Mouse (Mus musculus) CH12.LX (cell line): Measurements from ENCODE around the gene Camkk2. TPM values are rescaled to one million over a fixed set of nuclear protein-coding genes. Genes with fewer than 3 reads are reported as not detected.

ENCODE experiments used
- DNase-seq: peaks from one replicate; pipeline ENCODE4 v3.0.0-alpha.2; 2013; ENCODE audit errors: extremely low read depth
- H3K27ac ChIP-seq: 2 replicates; pipeline ENCODE4 v1.5.1; 2012; ENCODE audit warnings: low read depth, mild to moderate bottlenecking, control low read depth, moderate library complexity; ENCODE audit not compliant: insufficient read depth
- H3K27me3 ChIP-seq: replicated peaks from 2 replicates; pipeline ENCODE3; 2012; ENCODE audit warnings: inconsistent platforms
- H3K36me3 ChIP-seq, 2 experiments: replicated peaks in 1 of 2; 2 replicates each; pipeline versions ENCODE3 to v1.6.1; 2012; ENCODE audit warnings: inconsistent platforms in 1 of 2, low read length in 1 of 2, mild to moderate bottlenecking in 1 of 2, mixed read lengths in 1 of 2, moderate library complexity in 1 of 2; ENCODE audit not compliant: control insufficient read depth in 1 of 2, insufficient read depth in 1 of 2
- H3K4me1 ChIP-seq, 2 experiments: 2 replicates each; pipeline ENCODE4 v1.6.1; 2012; ENCODE audit warnings: inconsistent platforms in 1 of 2, moderate library complexity in 1 of 2; ENCODE audit not compliant: insufficient read depth in 2 of 2, control insufficient read depth in 1 of 2
- H3K4me2 ChIP-seq: 2 replicates; pipeline ENCODE4 v1.6.1; 2012; ENCODE audit warnings: low read depth, mild to moderate bottlenecking, control low read depth; ENCODE audit not compliant: poor library complexity, insufficient read depth, severe bottlenecking
- H3K4me3 ChIP-seq, 3 experiments: fragments of 150-350 bp in 1 of 3; sonication (generic) in 1 of 3; replicated peaks in 1 of 3; 2 replicates each; pipeline versions ENCODE3 to v1.5.1; 2011 to 2012; ENCODE audit warnings: low read depth in 2 of 3, low read length in 2 of 3, mild to moderate bottlenecking in 2 of 3, moderate library complexity in 2 of 3, control low read depth in 1 of 3, improper control_type of control experiment in 1 of 3, inconsistent platforms in 1 of 3, mixed read lengths in 1 of 3; ENCODE audit not compliant: poor library complexity in 1 of 3
- H3K79me2 ChIP-seq: replicated peaks from 2 replicates; pipeline ENCODE4 v1.6.1; 2012; ENCODE audit warnings: mild to moderate bottlenecking, moderate library complexity; ENCODE audit not compliant: control insufficient read depth, poor library complexity, insufficient read depth, severe bottlenecking; ENCODE audit errors: extremely low read depth
- H3K9ac ChIP-seq: 2 replicates; pipeline ENCODE4 v1.6.1; 2012; ENCODE audit warnings: low read depth, mild to moderate bottlenecking, control low read depth, moderate library complexity; ENCODE audit not compliant: insufficient read depth
- H3K9me3 ChIP-seq: replicated peaks from 2 replicates; pipeline ENCODE3; 2012; ENCODE audit warnings: low read length, inconsistent platforms, mixed read lengths
- CHD1 ChIP-seq: IDR thresholded peaks from 2 replicates; pipeline ENCODE4 v1.6.1; 2012; ENCODE audit warnings: low read depth, low read length, improper control_type of control experiment, inconsistent platforms
- CHD2 ChIP-seq: IDR thresholded peaks from 2 replicates; pipeline ENCODE4 v1.6.1; 2011; ENCODE audit warnings: low read length, improper control_type of control experiment
- CTCF ChIP-seq, 2 experiments: IDR thresholded peaks in 1 of 2; conservative IDR thresholded peaks in 1 of 2; 2 replicates each; pipeline ENCODE4 v1.5.1; 2011 to 2012; ENCODE audit warnings: low read depth in 2 of 2, low read length in 2 of 2, improper control_type of control experiment in 1 of 2, inconsistent platforms in 1 of 2, mild to moderate bottlenecking in 1 of 2, moderate library complexity in 1 of 2
- E2F4 ChIP-seq: IDR thresholded peaks from 2 replicates; pipeline ENCODE4 v1.6.1; 2011; ENCODE audit warnings: low read depth, low read length, improper control_type of control experiment; ENCODE audit not compliant: insufficient replicate concordance
- EP300 ChIP-seq: IDR thresholded peaks from 2 replicates; pipeline ENCODE4 v1.6.1; 2011; ENCODE audit warnings: low read length, improper control_type of control experiment
- ETS1 ChIP-seq: conservative IDR thresholded peaks from 2 replicates; pipeline ENCODE4 v1.6.1; 2012; ENCODE audit warnings: low read depth, mild to moderate bottlenecking, inconsistent platforms, low read length, improper control_type of control experiment, moderate library complexity
- IRF4 ChIP-seq: IDR thresholded peaks from 2 replicates; pipeline ENCODE4 v1.6.1; 2014; ENCODE audit warnings: low read depth, mild to moderate bottlenecking, inconsistent platforms, low read length, improper control_type of control experiment
- JUN ChIP-seq: IDR thresholded peaks from 2 replicates; pipeline ENCODE4 v1.6.1; 2011; ENCODE audit warnings: low read depth, mild to moderate bottlenecking, low read length, improper control_type of control experiment, moderate library complexity; ENCODE audit not compliant: insufficient read depth
- KAT2A ChIP-seq: IDR thresholded peaks from 2 replicates; pipeline ENCODE4 v1.6.1; 2012; ENCODE audit warnings: low read length, improper control_type of control experiment, inconsistent platforms; ENCODE audit not compliant: insufficient replicate concordance
- MAX ChIP-seq: IDR thresholded peaks from 2 replicates; pipeline ENCODE4 v1.6.1; 2011; ENCODE audit warnings: low read length, improper control_type of control experiment
- MXI1 ChIP-seq: IDR thresholded peaks from 2 replicates; pipeline ENCODE4 v1.6.1; 2011; ENCODE audit warnings: mild to moderate bottlenecking, low read depth, low read length, improper control_type of control experiment
- PAX5 ChIP-seq: IDR thresholded peaks from 2 replicates; pipeline ENCODE4 v1.6.1; 2012; ENCODE audit warnings: low read length, inconsistent platforms, mixed read lengths
- RAD21 ChIP-seq: IDR thresholded peaks from 2 replicates; pipeline ENCODE4 v1.6.1; 2011; ENCODE audit warnings: low read depth, mild to moderate bottlenecking, low read length, improper control_type of control experiment, moderate library complexity
- RCOR1 ChIP-seq: conservative IDR thresholded peaks from 2 replicates; pipeline ENCODE4 v1.6.1; 2012; ENCODE audit warnings: low read depth, mild to moderate bottlenecking, inconsistent platforms, low read length, improper control_type of control experiment
- SIN3A ChIP-seq: IDR thresholded peaks from 2 replicates; pipeline ENCODE4 v1.6.1; 2012; ENCODE audit warnings: low read length, improper control_type of control experiment, inconsistent platforms
- UBTF ChIP-seq: IDR thresholded peaks from 2 replicates; pipeline ENCODE4 v1.6.1; 2012; ENCODE audit warnings: low read depth, mild to moderate bottlenecking, inconsistent platforms, low read length, improper control_type of control experiment, moderate library complexity
- USF1 ChIP-seq: IDR thresholded peaks from 2 replicates; pipeline ENCODE4 v1.6.1; 2014; ENCODE audit warnings: low read depth, mild to moderate bottlenecking, inconsistent platforms, low read length, improper control_type of control experiment
- USF2 ChIP-seq: conservative IDR thresholded peaks from 2 replicates; pipeline ENCODE4 v1.6.1; 2011; ENCODE audit warnings: low read depth, low read length, improper control_type of control experiment
- ZC3H11A ChIP-seq: IDR thresholded peaks from 2 replicates; pipeline ENCODE4 v1.6.1; 2012; ENCODE audit warnings: low read depth, mild to moderate bottlenecking, inconsistent platforms, low read length, improper control_type of control experiment
- ZMIZ1 ChIP-seq: IDR thresholded peaks from 2 replicates; pipeline ENCODE4 v1.6.1; 2012; ENCODE audit warnings: low read depth, mild to moderate bottlenecking, inconsistent platforms, low read length, improper control_type of control experiment
- dilution Hi-C: fragments of 300-500 bp; cut with MboI; formaldehyde crosslinking; loops from 2 replicates; pipeline ENCODE4 v1.14.3; 2020; ENCODE audit warnings: low sequenced_read_pairs; ENCODE audit not compliant: extremely low pct_unique_long_range_greater_than_20kb, extremely low pct_ligation_motif_present
- in situ Hi-C: fragments of 300-500 bp; cut with MboI; formaldehyde crosslinking; loops from 3 replicates; pipeline ENCODE4 v1.14.3; 2019; ENCODE audit warnings: low sequenced_read_pairs, low pct_ligation_motif_present, low pct_unique_long_range_greater_than_20kb, mixed read lengths
- polyA plus RNA-seq: library from polyadenylated mRNA; unstranded; fragments of >175 nt; gene quantifications from 2 replicates; pipeline ENCODE4 v1.2.1, GENCODE M21; 2012; ENCODE audit warnings: low read depth; ENCODE audit not compliant: insufficient read length
- total RNA-seq, 2 experiments: library from RNA; depleted of rRNA; stranded (reverse); fragments of 300-350 nt in 1 of 2; fragments of >200 nt in 1 of 2; gene quantifications; 2 replicates each; pipeline ENCODE4 v1.2.3; 2012 to 2014

Gene Camkk2
- total and polyA plus RNA-seq, 3 experiments: 8.6 to 12.7 (median 12.3) TPM

GRCm38 (mm10) chr5:122755620-122756019 lies 23.6 kb downstream of the Camkk2 start:
- dilution Hi-C loops (no loop called here), in situ Hi-C loops (no loop called here)
- Histone ChIP-seq H3K79me2 (no peaks in the 10 kb centered on the region), H3K4me2 (no peak overlapping the region), H3K9ac (no peak overlapping the region), H3K4me3 (no peak overlapping the region), H3K4me1 (peaks cover 0 to 2% of the 10 kb centered on the region in 2 experiments; a peak in 2 of 4 replicates), H3K9me3 (no peaks in the 10 kb centered on the region), H3K27ac (no peak overlapping the region), H3K36me3 (peaks cover 11 to 70% of the 10 kb centered on the region in 2 experiments), H3K27me3 (no peaks in the 10 kb centered on the region)
- no peak for DNase-seq
- TF ChIP-seq CTCF (conservative IDR thresholded peaks at IDR 0.05 in 1 of 2, IDR thresholded peaks at IDR 0.05 in 1 of 2; ENCODE audit: low read depth in 2 of 2, low read length in 2 of 2): no peak
- no peak for TF ChIP-seq EP300
- no peak for TF ChIP-seq ZC3H11A
- no peak for TF ChIP-seq RAD21
- no peak for TF ChIP-seq ZMIZ1
- no peak for TF ChIP-seq JUN
- TF ChIP-seq KAT2A: no peak
- TF ChIP-seq CHD2: no peak
- no peak for TF ChIP-seq MXI1
- no peak for TF ChIP-seq IRF4
- TF ChIP-seq USF2: no peak
- TF ChIP-seq UBTF: no peak
- no peak for TF ChIP-seq CHD1
- no peak for TF ChIP-seq USF1
- TF ChIP-seq RCOR1: no peak

- H3K9ac ChIP-seq: no peak overlapping the region
- in situ Hi-C loops: no loop called here
- dilution Hi-C loops: no loop called here
- no peak overlapping the region for H3K4me3 ChIP-seq
- H3K27ac ChIP-seq: no peak overlapping the region
- peaks cover 7 to 74% of the 10 kb centered on the region in 2 experiments for H3K36me3 ChIP-seq
- H3K27me3 ChIP-seq: no peaks in the 10 kb centered on the region
- no peak for DNase-seq
- H3K9me3 ChIP-seq: no peaks in the 10 kb centered on the region
- H3K4me2 ChIP-seq: no peak overlapping the region
- H3K4me1 ChIP-seq: no peaks in the 10 kb centered on the region
- H3K79me2 ChIP-seq: no peaks in the 10 kb centered on the region
- no peak for TF ChIP-seq E2F4
- TF ChIP-seq PAX5: no peak
- TF ChIP-seq USF2: no peak
- TF ChIP-seq ETS1: no peak
- TF ChIP-seq RCOR1: no peak
- no peak for TF ChIP-seq SIN3A
- TF ChIP-seq MAX: no peak
Measured at GRCm38 (mm10) chr5:122754477-122754876, 24.7 kb downstream of the Camkk2 start.
